Mouse (Mus musculus) heart, embryonic 14.5 days (tissue): Measurements from ENCODE around the gene Susd3. TPM values are rescaled to one million over a fixed set of nuclear protein-coding genes. Genes with fewer than 3 reads are reported as not detected.

Experiments
- ATAC-seq: fragments of 200-750 bp; cut with Nextera tagmentation; 2 replicates; pipeline ENCODE4 v1.8.0; 2017; ENCODE audit warnings: low read depth, moderate TSS enrichment; ENCODE audit not compliant: insufficient number of reproducible peaks, insufficient read depth, low FRiP score
- H3K27ac ChIP-seq, 2 experiments: fragments of 200-500 bp in 1 of 2; fragments of 300-500 bp in 1 of 2; sonication (generic) in 1 of 2; replicated peaks in 1 of 2; 2 replicates each; pipeline ENCODE4 v1.5.1; 2012 to 2014; ENCODE audit warnings: low read depth in 2 of 2, low read length in 2 of 2, control low read depth in 1 of 2, mild to moderate bottlenecking in 1 of 2, mixed read lengths in 1 of 2; ENCODE audit not compliant: control insufficient read depth in 1 of 2, insufficient read depth in 1 of 2
- H3K27me3 ChIP-seq: fragments of 300-500 bp; sonication (generic); 2 replicates; pipeline ENCODE4 v1.6.1; 2014; ENCODE audit warnings: mild to moderate bottlenecking, low read length, control low read depth; ENCODE audit not compliant: control insufficient read depth, insufficient read depth
- H3K36me3 ChIP-seq: fragments of 300-500 bp; sonication (generic); 2 replicates; pipeline ENCODE4 v1.6.1; 2014; ENCODE audit warnings: mild to moderate bottlenecking, control low read depth, low read length, mixed read lengths; ENCODE audit not compliant: control insufficient read depth, insufficient read depth
- H3K4me1 ChIP-seq, 2 experiments: fragments of 200-500 bp in 1 of 2; fragments of 300-500 bp in 1 of 2; sonication (generic) in 1 of 2; 2 replicates each; pipeline ENCODE4 v1.6.1; 2012 to 2014; ENCODE audit warnings: low read length in 2 of 2, control low read depth in 1 of 2, mixed read lengths in 1 of 2; ENCODE audit not compliant: control insufficient read depth in 2 of 2, insufficient read depth in 2 of 2
- H3K4me2 ChIP-seq: fragments of 300-500 bp; sonication (generic); 2 replicates; pipeline ENCODE4 v1.6.1; 2014; ENCODE audit warnings: mild to moderate bottlenecking, low read length
- H3K4me3 ChIP-seq, 2 experiments: fragments of 200-500 bp in 1 of 2; fragments of 300-500 bp in 1 of 2; sonication (generic) in 1 of 2; 2 replicates each; pipeline ENCODE4 v1.5.1; 2012 to 2014; ENCODE audit warnings: low read length in 2 of 2, mild to moderate bottlenecking in 2 of 2, control low read depth in 1 of 2, low read depth in 1 of 2, moderate library complexity in 1 of 2; ENCODE audit not compliant: control insufficient read depth in 1 of 2, insufficient read depth in 1 of 2
- H3K9ac ChIP-seq: fragments of 300-500 bp; sonication (generic); 2 replicates; pipeline ENCODE4 v1.6.1; 2014; ENCODE audit warnings: mild to moderate bottlenecking, low read length
- H3K9me3 ChIP-seq: fragments of 300-500 bp; sonication (generic); 2 replicates; pipeline ENCODE4 v1.6.1; 2016; ENCODE audit warnings: low read length, control low read depth; ENCODE audit not compliant: control insufficient read depth
- WGBS: fragments of 180-500 bp; shearing (Covaris S2); extraction: QIAGEN DNeasy Blood & Tissue Kit; methylation state at CpG from one replicate; pipeline ENCODE4 v1.1.7; 2014; 5-methylcytosine and 5-hydroxymethylcytosine counted together
- polyA plus RNA-seq: library from polyadenylated mRNA; unstranded; fragments of >200 nt; fragmentation: Nextera tagmentation; extraction: Ambion mirVana; gene quantifications from 2 replicates; pipeline ENCODE4 v1.2.1, GENCODE M21; 2014

The Susd3 gene
- polyA plus RNA-seq, 1 experiment from 2014 or later = 1.9 TPM

DNA sequence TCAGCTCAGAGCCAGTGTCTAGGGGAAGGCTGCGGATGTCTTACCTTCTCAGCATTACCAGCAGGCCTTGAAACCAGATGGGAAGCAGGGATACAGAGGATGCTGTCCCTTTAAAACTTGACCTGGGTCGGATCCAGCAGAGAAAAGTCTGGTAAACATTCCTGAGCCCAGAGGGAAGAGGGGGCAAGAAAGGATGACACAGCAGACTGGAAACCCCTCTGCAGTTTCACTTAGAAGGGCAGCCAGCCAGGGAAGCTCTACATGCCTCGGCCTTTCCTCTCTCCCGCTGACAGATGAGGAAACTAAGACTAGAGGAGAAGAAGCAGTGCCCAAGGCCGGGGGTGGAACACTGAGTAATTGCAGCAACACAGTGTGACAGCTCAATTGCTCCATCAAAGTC is 64.9 kb downstream of the Susd3 start:
- Histone ChIP-seq H3K36me3 (no peaks in the 10 kb centered on the region), H3K27me3 (no peaks in the 10 kb centered on the region), H3K4me1 (peaks cover 28 to 36% of the 10 kb centered on the region in 2 experiments), H3K27ac (no peak overlapping the region), H3K4me3 (no peak overlapping the region), H3K9ac (no peak overlapping the region), H3K4me2 (no peak overlapping the region), H3K9me3 (no peaks in the 10 kb centered on the region)
- WGBS = 50% methylated on average over 5 of the region's 5 CpGs
- no peak for ATAC-seq

DNA sequence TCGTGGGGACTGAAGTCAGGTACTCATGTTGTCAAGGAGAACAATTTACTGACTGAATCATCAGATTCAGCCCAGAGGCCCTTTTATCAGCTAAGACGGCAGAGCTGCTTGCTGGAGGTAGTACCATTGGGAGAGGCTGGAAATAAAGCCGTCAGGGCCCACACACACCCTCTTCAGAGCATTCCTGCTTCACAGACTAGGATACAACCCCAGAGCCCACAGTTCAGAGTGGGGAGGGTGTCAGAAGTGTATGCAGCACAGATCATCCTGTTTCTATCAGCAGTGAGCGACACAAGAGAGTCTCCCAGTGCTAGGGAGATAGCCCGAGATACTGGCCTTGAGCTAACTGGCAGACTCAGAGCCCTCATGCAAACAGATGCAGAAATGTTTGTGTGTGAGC is 65.3 kb downstream of the Susd3 start:
- no peak overlapping the region for H3K4me3 ChIP-seq
- 0 out of 2 replicates have a peak overlapping the region, but pooled peaks have one; percentile 27 for H3K9ac ChIP-seq
- H3K4me1 ChIP-seq = peaks cover 28 to 36% of the 10 kb centered on the region in 2 experiments
- no peaks in the 10 kb centered on the region for H3K36me3 ChIP-seq
- WGBS = 24% methylated on average over 5 of the region's 5 CpGs
- no peak overlapping the region for H3K4me2 ChIP-seq
- ATAC-seq = no peak
- peak overlapping the region in 1 of 2 experiments; percentile 7; a peak in 1 of 4 replicates for H3K27ac ChIP-seq
- H3K27me3 ChIP-seq = no peaks in the 10 kb centered on the region
- H3K9me3 ChIP-seq = no peaks in the 10 kb centered on the region

DNA sequence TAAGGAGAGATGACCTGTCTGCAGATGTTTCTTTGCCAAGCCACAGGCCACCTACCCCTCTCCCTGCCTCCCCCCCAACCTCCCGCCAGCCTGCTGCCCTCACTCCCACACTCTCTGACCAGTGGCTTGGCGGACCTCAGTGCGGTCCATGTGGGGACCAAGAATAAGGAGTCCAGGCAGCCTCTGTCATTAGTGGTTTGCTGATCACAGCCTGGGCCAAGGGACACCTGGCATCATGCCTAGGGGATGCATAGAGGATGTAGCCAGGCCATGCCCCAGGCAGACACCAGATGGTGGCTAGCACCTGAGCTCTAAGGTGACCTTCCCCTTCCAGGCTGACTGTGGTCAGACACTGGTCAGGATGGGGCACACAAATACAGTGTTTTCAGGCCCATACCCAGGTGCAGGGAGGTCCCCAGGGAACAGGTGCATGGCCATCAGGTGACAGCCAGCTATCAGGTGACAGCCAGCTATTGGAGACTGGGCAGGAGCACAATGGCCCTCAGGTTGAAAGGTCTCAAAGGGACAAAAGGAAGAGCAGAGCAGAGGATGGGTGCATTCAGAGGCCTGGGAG is 67.0 kb downstream of the Susd3 start:
- H3K4me2 ChIP-seq = no peak overlapping the region
- WGBS = 84% methylated on average over 3 of the region's 3 CpGs
- H3K4me3 ChIP-seq = no peak overlapping the region
- H3K4me1 ChIP-seq = peaks cover 21 to 27% of the 10 kb centered on the region in 2 experiments
- no peak for ATAC-seq
- H3K9ac ChIP-seq = no peak overlapping the region
- no peaks in the 10 kb centered on the region for H3K27me3 ChIP-seq
- H3K9me3 ChIP-seq = no peaks in the 10 kb centered on the region
- no peak overlapping the region; a peak in 1 of 4 replicates for H3K27ac ChIP-seq
- no peaks in the 10 kb centered on the region for H3K36me3 ChIP-seq

DNA sequence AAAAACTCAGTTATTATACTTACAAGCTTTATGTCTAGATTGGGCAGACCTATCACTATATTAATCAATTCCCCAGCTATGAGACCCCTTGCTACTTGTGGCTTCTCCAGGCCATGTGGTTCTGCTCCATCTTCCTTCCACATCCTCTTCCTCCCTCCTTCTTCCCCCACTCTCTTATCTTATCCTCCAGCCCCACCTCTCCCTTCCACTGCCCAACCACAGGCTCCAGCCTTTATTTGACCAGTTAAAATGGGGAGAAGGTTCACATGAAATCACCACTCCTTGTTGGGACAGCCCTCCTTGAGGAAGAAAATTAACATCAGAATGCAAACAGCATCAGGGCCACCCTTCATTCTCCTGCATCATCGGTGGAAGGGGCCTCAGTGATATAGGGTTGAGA is 67.8 kb downstream of the Susd3 start:
- Histone ChIP-seq H3K4me1 (peaks cover 20 to 25% of the 10 kb centered on the region in 2 experiments), H3K9me3 (no peaks in the 10 kb centered on the region), H3K27ac (no peak overlapping the region), H3K36me3 (no peaks in the 10 kb centered on the region), H3K9ac (no peak overlapping the region), H3K4me3 (no peak overlapping the region), H3K27me3 (no peaks in the 10 kb centered on the region), H3K4me2 (no peak overlapping the region)
- ATAC-seq = no peak
- whole genome bisulfite sequencing = 59% methylated on average over 1 of the region's 1 CpGs

Other genes starting within 250 kb of the Susd3 start
- 2.5 and 2.6 TPM in 2 replicates for gene Wnk2, start 100.7 kb downstream of the Susd3 start, polyA plus RNA-seq
- gene Ninj1, start 61.2 kb downstream of the Susd3 start, polyA plus RNA-seq = 85.5 and 87.7 TPM in 2 replicates
- 114 and 126 TPM in 2 replicates for gene Card19, start 32.7 kb downstream of the Susd3 start, polyA plus RNA-seq
- 0.09 TPM in 2 replicates for gene Fgd3, start 71.6 kb upstream of the Susd3 start, polyA plus RNA-seq
- gene Bicd2, start 92.9 kb upstream of the Susd3 start, polyA plus RNA-seq = 47.3 and 48.3 TPM in 2 replicates
- gene Ippk, start 172.5 kb upstream of the Susd3 start, polyA plus RNA-seq = 10.8 and 11.2 TPM in 2 replicates
- 0.54 and 0.73 TPM in 2 replicates for gene Tes3-ps, start 244.6 kb upstream of the Susd3 start, polyA plus RNA-seq